Mouse (Mus musculus): ENCODE measurements around the gene Ralgds.

- TF ChIP-seq CTCF (IDR thresholded peaks at IDR 0.05; ENCODE audit: extremely low read depth, insufficient read depth, insufficient read length, insufficient replicate concordance) (no peak), POLR2A (IDR thresholded peaks at IDR 0.05; ENCODE audit: low read depth, low read length) (no peak)
Observed at GRCm38 (mm10) chr2:28520581-28520980, 7.7 kb downstream of the Ralgds start.

Data from spleen, adult 2 months (tissue).